Mouse (Mus musculus) macrophage (primary cell): ENCODE results near the gene Gadd45b. TPM values are rescaled to one million over a fixed set of nuclear protein-coding genes. Genes with fewer than 3 reads are reported as not detected.
A peak's percentile ranks its signal among the peaks of the same experiment; 100 is the strongest.

ENCODE experiments used
- H3K27ac ChIP-seq: fragments of 350-480 bp; formaldehyde crosslinking; 2 replicates; pipeline ENCODE4 v1.9.0; 2021
- H3K36me3 ChIP-seq: fragments of 350-480 bp; formaldehyde crosslinking; 2 replicates; pipeline ENCODE4 v1.9.0; 2021; ENCODE audit errors: inconsistent target
- H3K4me3 ChIP-seq: fragments of 350-480 bp; formaldehyde crosslinking; 2 replicates; pipeline ENCODE4 v1.9.0; 2021; ENCODE audit errors: inconsistent target
- H3K79me2 ChIP-seq: fragments of 350-480 bp; formaldehyde crosslinking; 2 replicates; pipeline ENCODE4 v1.9.0; 2021; ENCODE audit errors: inconsistent target
- WGBS: methylation state at CpG from one replicate; pipeline ENCODE4 v1.1.7; 2026; ENCODE audit warnings: inconsistent platforms; ENCODE audit not compliant: missing documents; 5-methylcytosine and 5-hydroxymethylcytosine counted together
- polyA plus RNA-seq: library from polyadenylated mRNA; stranded (reverse); fragments of 250-400 nt; gene quantifications from 3 replicates; pipeline ENCODE4 v1.2.4, GENCODE M21; 2018; ENCODE audit warnings: inconsistent platforms

Gene Gadd45b
- polyA plus RNA-seq, 1 experiment from 2014 or later, result 89.8 TPM

DNA sequence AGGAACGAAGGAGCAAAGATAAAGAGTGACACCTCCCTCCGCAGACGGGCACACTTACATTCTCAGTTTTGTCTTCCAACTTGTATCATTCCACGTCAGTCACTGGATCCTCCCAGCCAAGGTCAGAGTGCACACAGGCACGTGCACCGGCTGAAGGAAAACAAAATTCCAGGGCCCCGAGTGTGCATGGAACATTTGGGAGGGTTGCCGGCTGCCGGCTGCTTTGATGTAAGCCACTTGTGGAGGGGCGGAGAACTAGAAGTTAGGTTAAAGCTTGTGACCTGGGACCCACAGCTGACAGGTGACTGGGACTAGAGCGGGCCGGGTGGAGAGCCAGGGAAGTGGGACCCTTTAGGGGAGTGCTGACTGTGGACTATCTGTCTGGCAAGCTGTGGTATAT, 36.4 kb downstream of the Gadd45b start:
- no peak overlapping the region for H3K27ac ChIP-seq

DNA sequence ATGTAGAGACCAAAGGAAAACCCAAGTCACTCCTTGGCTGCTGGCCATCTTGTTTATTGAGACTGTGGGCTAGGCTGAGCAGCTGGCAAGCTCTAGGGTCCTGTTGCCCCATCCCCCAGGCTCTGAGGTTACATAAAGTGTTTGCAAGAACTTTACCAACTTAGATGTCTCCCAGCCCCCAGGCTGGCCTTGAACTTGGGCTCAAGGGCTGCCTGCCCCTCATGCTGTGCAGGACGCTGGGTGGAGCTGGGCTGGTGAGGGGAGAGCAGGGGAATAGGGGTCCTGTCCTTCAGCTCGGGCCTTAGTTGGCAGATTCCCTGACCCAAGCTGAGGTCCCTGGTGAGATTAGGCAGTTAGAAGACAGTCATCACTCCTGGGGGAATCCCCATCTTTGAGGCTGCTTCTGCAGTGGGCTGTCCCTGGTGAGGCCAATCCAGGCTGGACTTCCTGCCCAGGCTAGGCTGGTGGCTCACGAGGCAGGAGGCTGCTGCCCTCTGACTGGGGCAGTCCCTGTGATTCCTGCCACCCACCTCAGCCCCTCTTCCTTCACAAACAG, 37.3 kb downstream of the Gadd45b start:
- no peak overlapping the region for H3K4me3 ChIP-seq
- WGBS, result 36% methylated on average over 3 of the region's 3 CpGs
- peak overlapping the region; percentile 32 for H3K27ac ChIP-seq
- no peaks in the 10 kb centered on the region for H3K79me2 ChIP-seq
- no peaks in the 10 kb centered on the region for H3K36me3 ChIP-seq

More for the DNA sequence above, 36.4 kb downstream of the Gadd45b start:
- no peaks in the 10 kb centered on the region for H3K79me2 ChIP-seq
- 90% methylated on average over 12 of the region's 12 CpGs for WGBS
- no peaks in the 10 kb centered on the region for H3K36me3 ChIP-seq
- H3K4me3 ChIP-seq, result no peak overlapping the region

DNA sequence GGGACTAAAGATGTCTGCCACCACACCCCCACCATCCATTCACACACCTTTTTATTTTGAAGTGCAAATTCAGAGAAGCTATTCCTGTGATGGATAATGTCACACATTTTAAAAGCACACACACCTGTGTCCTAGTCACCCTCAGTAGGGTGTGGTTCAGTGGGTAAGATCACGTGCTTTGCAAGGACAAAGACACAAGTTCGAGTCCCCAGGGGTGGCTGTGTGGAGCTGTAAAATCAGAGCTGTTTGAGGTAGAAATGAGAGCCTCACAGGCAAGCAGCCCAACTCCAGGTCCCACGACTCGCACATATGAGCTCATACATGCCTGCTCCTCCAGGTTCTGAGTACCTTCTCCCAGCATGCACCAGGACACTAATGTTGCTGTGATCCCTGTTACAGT, 38.2 kb downstream of the Gadd45b start:
- Histone ChIP-seq H3K79me2 (no peaks in the 10 kb centered on the region), H3K4me3 (no peak overlapping the region), H3K27ac (no peak overlapping the region), H3K36me3 (no peaks in the 10 kb centered on the region)
- WGBS, result 96% methylated on average over 4 of the region's 4 CpGs

DNA sequence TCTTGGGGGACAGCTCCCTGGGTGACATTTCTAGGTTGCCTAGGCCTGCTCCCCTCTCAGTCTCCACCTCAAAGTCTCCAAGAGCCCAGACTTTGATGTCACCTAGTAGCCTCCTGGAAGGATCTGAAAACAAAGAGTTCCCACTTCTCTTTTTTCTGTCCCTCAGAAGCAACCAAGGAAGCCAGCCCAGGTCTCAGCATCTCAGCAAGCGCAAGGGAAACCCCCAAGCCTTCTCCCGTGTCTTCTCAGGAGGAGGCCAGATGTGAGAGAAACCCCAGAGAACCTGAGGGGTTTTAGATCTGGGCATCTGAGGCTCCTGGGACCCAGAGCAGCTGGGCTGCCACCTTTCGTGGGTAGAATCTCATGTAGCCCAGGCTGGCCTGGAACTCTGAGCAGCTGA, 39.4 kb downstream of the Gadd45b start:
- no peaks in the 10 kb centered on the region for H3K36me3 ChIP-seq
- H3K79me2 ChIP-seq, result no peaks in the 10 kb centered on the region
- 58% methylated on average over 2 of the region's 3 CpGs for WGBS
- H3K27ac ChIP-seq, result no peak overlapping the region
- H3K4me3 ChIP-seq, result no peak overlapping the region

DNA sequence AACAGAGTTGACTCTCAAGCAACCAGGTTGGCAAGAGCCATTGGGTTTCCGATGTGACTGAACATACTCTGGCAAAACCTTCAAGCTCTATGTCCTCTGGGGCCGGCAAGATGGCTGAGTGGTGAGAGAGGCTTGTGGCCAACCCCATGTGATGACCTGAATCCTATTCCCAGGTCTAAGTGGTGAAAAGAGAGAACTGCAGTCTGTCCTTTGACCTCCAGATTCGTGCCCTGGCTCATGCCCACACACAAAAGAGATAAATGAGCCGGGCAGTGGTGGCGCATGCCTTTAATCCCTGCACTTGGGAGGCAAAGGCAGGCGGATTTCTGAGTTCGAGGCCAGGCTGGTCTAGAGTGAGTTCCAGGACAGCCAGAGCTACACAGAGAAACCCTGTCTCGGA, 40.3 kb downstream of the Gadd45b start:
- no peak overlapping the region for H3K4me3 ChIP-seq
- no peaks in the 10 kb centered on the region for H3K79me2 ChIP-seq
- no peak overlapping the region for H3K27ac ChIP-seq
- H3K36me3 ChIP-seq, result no peaks in the 10 kb centered on the region
- 91% methylated on average over 8 of the region's 8 CpGs for WGBS

DNA sequence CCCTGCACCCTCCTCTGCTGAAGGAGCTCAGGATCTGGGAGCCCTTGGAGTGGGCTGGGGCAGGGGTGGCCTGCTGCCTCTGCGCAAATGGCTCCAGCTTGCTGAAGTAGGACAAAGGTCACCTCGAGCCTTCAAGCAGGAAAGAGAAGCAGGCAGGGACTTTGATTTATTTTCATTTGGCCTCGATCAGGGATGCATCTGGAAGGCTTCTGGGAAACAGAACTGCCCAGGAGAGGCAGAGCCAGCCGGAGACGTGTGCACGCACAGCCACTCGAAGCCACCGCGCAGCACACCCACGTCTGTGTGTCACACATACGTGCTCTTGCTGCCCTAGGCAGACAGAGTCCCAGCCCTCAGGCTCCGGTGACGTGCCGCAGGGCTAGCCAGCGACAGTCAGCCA, 41.7 kb downstream of the Gadd45b start:
- no peak overlapping the region for H3K27ac ChIP-seq
- H3K4me3 ChIP-seq, result no peak overlapping the region
- no peaks in the 10 kb centered on the region for H3K36me3 ChIP-seq
- WGBS, result 95% methylated on average over 15 of the region's 15 CpGs
- no peaks in the 10 kb centered on the region for H3K79me2 ChIP-seq

DNA sequence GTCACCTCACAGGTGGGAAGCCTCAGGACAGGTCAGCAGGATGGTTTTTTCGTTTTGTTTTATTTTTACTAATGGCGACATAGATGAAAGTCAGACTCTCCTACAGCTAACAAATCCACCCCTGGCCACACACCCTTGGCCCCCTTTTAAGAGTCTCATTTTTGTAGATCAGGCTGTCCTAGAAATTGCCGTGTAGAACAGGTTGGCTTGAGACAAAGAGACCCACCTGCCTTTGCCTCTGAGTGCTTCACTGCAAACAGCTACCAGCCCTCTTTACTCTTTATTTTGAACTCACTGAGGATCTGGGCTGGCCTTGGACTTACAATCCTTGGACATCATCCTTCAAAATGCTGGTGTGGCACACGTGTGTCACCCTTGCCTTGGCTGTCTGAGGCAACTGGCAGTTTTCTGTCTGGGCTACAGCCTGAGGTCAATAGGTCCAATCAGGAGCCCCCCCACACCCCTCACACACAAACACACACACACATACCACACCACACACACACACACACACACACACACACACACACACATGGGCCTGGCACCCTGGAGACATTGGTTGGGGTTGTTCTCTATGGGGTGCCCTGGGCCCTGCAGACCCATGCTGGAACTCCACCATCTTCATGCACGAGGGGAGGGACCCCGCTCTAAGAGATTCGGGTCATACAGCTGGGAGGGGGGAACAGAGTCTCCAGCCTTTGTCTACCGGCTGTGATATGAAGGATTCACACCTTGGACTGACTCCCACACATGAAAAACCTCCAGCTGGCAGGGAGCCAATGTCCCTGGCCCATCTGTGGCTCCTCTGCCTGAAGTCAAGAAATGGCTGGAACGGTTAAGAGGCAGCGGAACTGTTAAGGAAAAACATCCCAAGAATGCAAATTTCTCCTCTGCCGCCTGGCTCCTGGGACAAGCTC, 42.5 kb downstream of the Gadd45b start:
- Histone ChIP-seq H3K4me3 (no peak overlapping the region), H3K27ac (no peak overlapping the region), H3K36me3 (no peaks in the 10 kb centered on the region), H3K79me2 (no peaks in the 10 kb centered on the region)
- 95% methylated on average over 11 of the region's 11 CpGs for WGBS

DNA sequence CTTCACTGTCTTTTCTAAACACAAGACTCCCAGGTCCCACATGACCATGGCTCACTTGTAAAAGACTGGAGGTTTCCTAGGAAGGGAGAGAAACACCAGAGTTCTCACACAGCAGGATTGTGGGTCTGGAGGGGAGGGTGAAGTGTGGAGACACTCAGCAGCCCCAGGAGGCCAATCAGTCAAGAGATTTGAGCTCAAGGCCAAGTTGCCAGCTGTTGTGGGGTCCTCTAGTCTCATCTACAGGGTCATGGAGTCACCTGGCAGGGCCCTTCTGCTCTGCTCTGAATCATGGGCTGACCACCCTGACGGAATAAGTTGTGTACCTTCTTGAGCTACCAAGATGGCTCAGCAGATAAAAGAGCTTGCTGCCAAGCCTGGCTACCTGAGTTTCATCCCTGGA, 43.8 kb downstream of the Gadd45b start:
- H3K36me3 ChIP-seq, result no peaks in the 10 kb centered on the region
- 92% methylated on average over 1 of the region's 1 CpGs for WGBS
- no peaks in the 10 kb centered on the region for H3K79me2 ChIP-seq
- H3K27ac ChIP-seq, result no peak overlapping the region
- H3K4me3 ChIP-seq, result no peak overlapping the region

DNA sequence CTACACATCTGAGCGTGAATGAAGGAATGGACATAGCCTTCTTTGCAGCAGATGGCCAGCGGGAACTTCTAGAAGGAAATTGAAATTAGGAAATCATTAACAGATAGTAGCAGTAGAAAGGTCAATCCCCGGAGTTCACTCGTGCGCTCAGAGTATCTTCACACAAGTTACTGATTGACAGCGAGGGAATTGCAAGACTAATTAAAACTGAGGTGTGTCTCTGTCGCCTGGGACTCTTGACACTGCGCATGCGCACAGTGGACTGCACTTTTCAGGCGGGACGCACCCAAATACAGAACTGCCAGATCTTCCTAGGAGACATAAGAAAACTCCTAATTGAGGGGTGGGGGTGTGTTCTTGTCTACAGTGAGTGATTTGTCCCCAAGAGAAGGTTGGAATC, 45.6 kb downstream of the Gadd45b start:
- no peak overlapping the region for H3K27ac ChIP-seq
- WGBS, result 97% methylated on average over 11 of the region's 11 CpGs
- H3K36me3 ChIP-seq, result no peaks in the 10 kb centered on the region
- H3K4me3 ChIP-seq, result no peak overlapping the region
- no peaks in the 10 kb centered on the region for H3K79me2 ChIP-seq

DNA sequence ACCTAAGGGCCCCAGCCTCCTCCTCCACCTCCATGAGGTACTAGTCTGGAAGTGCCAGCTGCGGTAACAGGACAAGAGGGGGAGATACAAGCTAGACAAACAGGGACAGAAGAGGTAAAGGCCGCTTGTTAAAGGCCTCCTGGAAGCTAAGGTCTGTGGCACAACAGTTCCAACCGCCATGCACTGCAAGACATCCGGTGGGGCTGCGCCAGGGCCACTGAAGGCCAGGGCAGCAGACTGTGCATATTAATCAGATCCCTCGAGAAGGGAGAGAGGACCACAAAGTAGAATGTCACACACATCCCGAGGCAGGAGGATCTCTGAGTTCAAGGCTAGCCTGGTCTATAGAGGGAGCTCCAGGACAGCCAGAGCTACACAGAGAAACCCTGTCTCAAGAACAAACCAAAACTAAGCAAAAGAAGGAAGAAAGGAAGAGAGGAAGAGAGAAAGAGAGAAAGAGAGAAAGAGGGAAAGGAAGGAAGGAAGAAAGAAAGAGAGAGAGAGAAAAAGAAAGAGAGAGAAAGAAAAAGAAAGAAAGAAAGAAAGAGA, 51.8 kb downstream of the Gadd45b start:
- H3K36me3 ChIP-seq, result no peaks in the 10 kb centered on the region
- 44% methylated on average over 6 of the region's 7 CpGs for WGBS
- H3K4me3 ChIP-seq, result no peak overlapping the region
- H3K27ac ChIP-seq, result no peak overlapping the region
- H3K79me2 ChIP-seq, result no peaks in the 10 kb centered on the region

Other genes starting within 250 kb of the Gadd45b start
- 34.5 to 48.6 TPM (median 44.2 TPM) in 3 replicates for gene Mob3a, start 228.1 kb upstream of the Gadd45b start, polyA plus RNA-seq
- 1.9 to 5.5 TPM (median 2.3 TPM) in 3 replicates for gene Izumo4, start 227.9 kb upstream of the Gadd45b start, polyA plus RNA-seq
- gene Ap3d1, start 187.8 kb upstream of the Gadd45b start, polyA plus RNA-seq, result 92.5 to 126 TPM (median 111 TPM) in 3 replicates
- 14.1 to 16.7 TPM (median 15.1 TPM) in 3 replicates for gene Dot1l, start 174.9 kb upstream of the Gadd45b start, polyA plus RNA-seq
- gene Sf3a2, start 131.9 kb upstream of the Gadd45b start, polyA plus RNA-seq, result 30.3 to 61.7 TPM (median 44.0 TPM) in 3 replicates
- 24.5 to 68.8 TPM (median 64.2 TPM) in 3 replicates for gene Plekhj1, start 131.4 kb upstream of the Gadd45b start, polyA plus RNA-seq
- gene Amh, start 124.8 kb upstream of the Gadd45b start, polyA plus RNA-seq, result 0.15 TPM in 1 of 3 replicates, not detected in the others
- gene Jsrp1, start 116.6 kb upstream of the Gadd45b start, polyA plus RNA-seq, result not detected in 3 replicates
- 170 to 604 TPM (median 522 TPM) in 3 replicates for gene Oaz1, start 103.4 kb upstream of the Gadd45b start, polyA plus RNA-seq
- gene Lingo3, start 86.0 kb upstream of the Gadd45b start, polyA plus RNA-seq, result not detected in 3 replicates
- gene Lsm7, start 74.9 kb upstream of the Gadd45b start, polyA plus RNA-seq, result 32.4 to 122 TPM (median 57.0 TPM) in 3 replicates
- gene Sppl2b, start 74.8 kb upstream of the Gadd45b start, polyA plus RNA-seq, result 8.7 to 16.8 TPM (median 15.4 TPM) in 3 replicates
- gene Tmprss9, start 58.2 kb upstream of the Gadd45b start, polyA plus RNA-seq, result not detected in 3 replicates
- gene Timm13, start 29.1 kb upstream of the Gadd45b start, polyA plus RNA-seq, result 25.5 to 160 TPM (median 109 TPM) in 3 replicates
- 6.2 to 17.4 TPM (median 7.2 TPM) in 3 replicates for gene Lmnb2, start 11.8 kb upstream of the Gadd45b start, polyA plus RNA-seq
- gene Gng7, start 84.9 kb downstream of the Gadd45b start, polyA plus RNA-seq, result 0.88 to 1.1 TPM (median 0.93 TPM) in 3 replicates
- not detected in 3 replicates for gene Diras1, start 95.6 kb downstream of the Gadd45b start, polyA plus RNA-seq
- 6.1 to 14.7 TPM (median 14.6 TPM) in 3 replicates for gene Slc39a3, start 107.4 kb downstream of the Gadd45b start, polyA plus RNA-seq
- gene Sgta, start 130.1 kb downstream of the Gadd45b start, polyA plus RNA-seq, result 65.8 to 82.0 TPM (median 68.8 TPM) in 3 replicates
- 7.4 to 19.1 TPM (median 9.9 TPM) in 3 replicates for gene Thop1, start 140.0 kb downstream of the Gadd45b start, polyA plus RNA-seq
- gene Creb3l3, start 168.8 kb downstream of the Gadd45b start, polyA plus RNA-seq, result 0.75 to 1.1 TPM (median 0.85 TPM) in 3 replicates
- gene Map2k2, start 175.8 kb downstream of the Gadd45b start, polyA plus RNA-seq, result 31.4 to 102 TPM (median 93.5 TPM) in 3 replicates
- gene Zbtb7a, start 205.1 kb downstream of the Gadd45b start, polyA plus RNA-seq, result 48.1 to 55.4 TPM (median 52.8 TPM) in 3 replicates
- gene Pias4, start 237.8 kb downstream of the Gadd45b start, polyA plus RNA-seq, result 19.6 to 22.5 TPM (median 21.5 TPM) in 3 replicates
- 749 to 1,081 TPM (median 1,012 TPM) in 3 replicates for gene Eef2, start 246.6 kb downstream of the Gadd45b start, polyA plus RNA-seq